Mouse (Mus musculus) megakaryocyte, embryonic 14.5 days (primary cell): Measurements from ENCODE around the gene Meis2.

ENCODE experiments used
- FLI1 ChIP-seq: IDR thresholded peaks from 2 replicates; pipeline ENCODE4 v1.6.1; 2012; ENCODE audit warnings: low read length, inconsistent platforms, mixed read lengths
- GATA1 ChIP-seq: IDR thresholded peaks from 3 replicates; pipeline ENCODE4 v1.6.1; 2012; ENCODE audit warnings: mixed read lengths, low read length, inconsistent platforms, borderline replicate concordance

GRCm38 (mm10) chr2:116068901-116069300 is 3.3 kb upstream of the Meis2 start:
- TF ChIP-seq GATA1 (no peak), FLI1 (no peak)
